Mouse (Mus musculus): ENCODE results near the gene Slc22a14.

DNA sequence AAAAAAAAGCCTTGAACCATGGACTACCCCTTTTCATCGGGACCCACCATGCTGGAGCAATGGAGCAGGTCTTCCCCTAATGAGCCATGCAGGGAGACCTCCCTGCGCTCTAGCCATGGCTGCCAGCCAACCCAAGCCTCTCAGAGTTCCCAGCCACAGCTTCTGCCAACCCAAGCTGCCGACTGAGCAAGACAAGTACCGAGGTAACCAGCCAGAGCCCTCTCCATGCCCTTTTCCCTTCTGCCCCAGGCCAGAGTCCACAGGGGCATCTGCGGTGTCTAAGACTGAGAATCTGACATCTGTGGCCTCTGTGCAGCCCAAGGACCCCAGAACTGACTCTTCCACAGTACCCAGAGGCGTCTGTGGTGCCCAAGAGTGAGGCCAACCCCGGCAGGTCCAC is 89.0 kb downstream of the Slc22a14 start:
- TF ChIP-seq CTCF (IDR thresholded peaks at IDR 0.05; ENCODE audit: extremely low read depth, insufficient read depth, low read length) = no peak
- no peak for TF ChIP-seq POLR2A (IDR thresholded peaks at IDR 0.05; ENCODE audit: extremely low read depth, insufficient read depth, low read length)
